ENCODE assay signal across 2 mouse cellular contexts in the genomic region with DNA sequence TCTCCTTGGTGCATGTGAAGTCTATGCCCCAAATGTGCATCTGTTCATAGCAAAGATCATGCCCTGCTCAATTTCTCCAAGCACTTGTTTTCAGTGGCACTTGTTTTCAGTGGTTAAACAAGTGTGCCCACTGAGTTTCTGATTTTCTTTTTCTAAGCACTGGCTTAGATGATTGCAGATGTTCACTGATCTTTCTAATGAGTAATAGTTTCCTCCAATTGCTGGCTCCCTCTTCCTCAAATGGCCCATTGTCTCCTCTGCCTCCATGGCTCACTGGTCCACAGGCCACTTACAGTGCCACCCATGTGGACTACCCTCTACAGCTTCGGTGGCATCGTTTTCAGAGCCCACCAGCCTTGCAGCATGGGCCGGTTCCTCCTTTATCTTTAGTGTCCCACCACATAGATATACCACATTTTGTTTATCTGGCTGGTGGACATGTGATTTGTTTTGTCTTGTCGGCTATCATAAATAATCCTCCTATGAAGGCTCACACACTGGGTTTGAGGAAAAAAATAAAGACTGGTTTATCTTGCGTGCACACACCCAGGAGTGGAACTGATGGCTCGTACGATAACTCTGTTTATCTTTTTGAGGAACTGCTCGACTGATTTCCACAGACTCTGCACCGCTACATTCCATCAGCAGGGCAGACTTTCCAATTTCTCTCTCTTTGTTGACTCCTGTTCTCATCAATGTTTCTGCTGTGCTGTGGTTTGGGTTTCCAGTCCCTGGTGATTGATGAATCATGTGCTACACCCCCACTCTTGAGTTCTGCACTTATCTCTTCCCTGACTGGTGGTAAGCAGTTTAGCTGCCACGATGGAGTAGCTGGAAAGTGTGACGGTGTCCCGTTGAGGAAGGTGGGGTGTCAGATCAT.
TF ChIP-seq lines count a peak whose summit lies in the region.

No protein-coding gene starts in this region.

TF ChIP-seq in C2C12, 6 proteins besides CTCF, POLR2A, EP300 and RAD21 (continued from another document):
- TF ChIP-seq MYOD1 (IDR thresholded peaks at IDR 0.05; ENCODE audit: control insufficient read depth, insufficient read length, low read depth): peak; percentile 6

TF ChIP-seq in MEL, 35 proteins besides CTCF, POLR2A, EP300 and RAD21 (continued from another document):
- TF ChIP-seq USF2 (IDR thresholded peaks at IDR 0.05; ENCODE audit: borderline replicate concordance in 1 of 2, insufficient read depth in 1 of 2, low read depth in 1 of 2, low read length in 2 of 2): no peak
- TF ChIP-seq SMC3 (IDR thresholded peaks at IDR 0.05; ENCODE audit: low read depth, low read length): no peak
- TF ChIP-seq SIN3A (IDR thresholded peaks at IDR 0.05; ENCODE audit: low read length): peak; percentile 62
- TF ChIP-seq GATA1 (IDR thresholded peaks at IDR 0.05; ENCODE audit: low read depth, low read length): peak; percentile 97
- TF ChIP-seq KAT2A (conservative IDR thresholded peaks at IDR 0.05; ENCODE audit: low read depth, low read length): no peak
- TF ChIP-seq ZNF384 (IDR thresholded peaks at IDR 0.05; ENCODE audit: low read depth, low read length): peak; percentile 91
- TF ChIP-seq HCFC1 (IDR thresholded peaks at IDR 0.05; ENCODE audit: low read depth, low read length): 0 out of 2 replicates have a peak, but pooled peaks have one; percentile 22
- peak; percentile 46; the same call in 1 of the 2 replicates for TF ChIP-seq MXI1 (IDR thresholded peaks at IDR 0.05; ENCODE audit: low read depth, low read length)
- TF ChIP-seq BHLHE40 (IDR thresholded peaks at IDR 0.05; ENCODE audit: borderline replicate concordance, low read depth, low read length): peak; percentile 74; the same call in 1 of the 2 replicates
- TF ChIP-seq MYB (IDR thresholded peaks at IDR 0.05; ENCODE audit: low read depth, low read length): peak; percentile 64; the same call in 1 of the 2 replicates
- TF ChIP-seq ETS1 (IDR thresholded peaks at IDR 0.05; ENCODE audit: low read depth, low read length): peak; percentile 80
- peak; percentile 78 for TF ChIP-seq MAZ (IDR thresholded peaks at IDR 0.05; ENCODE audit: low read depth, low read length)
- peak; percentile 81 for TF ChIP-seq TAL1 (IDR thresholded peaks at IDR 0.05; ENCODE audit: low read length)
- peak; percentile 99 for TF ChIP-seq TCF12 (IDR thresholded peaks at IDR 0.05; ENCODE audit: low read depth, low read length)
- TF ChIP-seq RCOR1 (IDR thresholded peaks at IDR 0.05; ENCODE audit: low read depth, low read length): peak; percentile 96
- TF ChIP-seq GABPA (IDR thresholded peaks at IDR 0.05; ENCODE audit: low read depth, low read length): 0 out of 2 replicates have a peak, but pooled peaks have one; percentile 35
- peak; percentile 19; the same call in 1 of the 2 replicates for TF ChIP-seq MYC (IDR thresholded peaks at IDR 0.05; ENCODE audit: low read depth, low read length)
- TF ChIP-seq MAX (IDR thresholded peaks at IDR 0.05; ENCODE audit: low read length): 0 out of 2 replicates have a peak, but pooled peaks have one; percentile 12
